In genomic region chrX:35888945-35889799, GRCm38 (mm10) we compare ENCODE assay signal across 8 mouse cellular contexts. TPM values are rescaled to one million over a fixed set of nuclear protein-coding genes. Genes with fewer than 3 reads are reported as not detected.
DNase-seq lines count a peak whose midpoint lies in the region; ATAC-seq and TF ChIP-seq lines count a peak whose summit lies in the region.

No protein-coding gene starts in this region.

- H3K4me1 ChIP-seq in bone marrow, adult 2 months (ENCODE audit: control insufficient read depth, insufficient read depth, low read length): no peaks in the 10 kb centered on the region; the same call in 1 of the 2 replicates
- H3K4me1 ChIP-seq in forebrain, embryonic 10.5 days: peaks cover 17% of the 10 kb centered on the region
- no peaks in the 10 kb centered on the region for H3K4me1 ChIP-seq in hindbrain, embryonic 11.5 days (replicated peaks; ENCODE audit: control insufficient read depth, insufficient read depth, low read length)
- H3K4me1 ChIP-seq in limb, embryonic 10.5 days: no peaks in the 10 kb centered on the region

- H3K36me3 ChIP-seq in forebrain, embryonic 10.5 days (replicated peaks): no peaks in the 10 kb centered on the region
- no peaks in the 10 kb centered on the region for H3K36me3 ChIP-seq in hindbrain, embryonic 11.5 days (ENCODE audit: control insufficient read depth, insufficient read depth, low read length)
- H3K36me3 ChIP-seq in limb, embryonic 10.5 days: no peaks in the 10 kb centered on the region

- peak overlapping the region; percentile 66 for H3K9ac ChIP-seq in hindbrain, embryonic 11.5 days (ENCODE audit: low read depth, low read length)

- peak overlapping the region; percentile 48 for H3K4me2 ChIP-seq in hindbrain, embryonic 11.5 days (replicated peaks; ENCODE audit: low read depth, low read length)

- TF ChIP-seq POLR2A in bone marrow, adult 2 months (IDR thresholded peaks at IDR 0.05; ENCODE audit: borderline replicate concordance, control insufficient read depth, low read depth, low read length): no peak

- H3K27me3 ChIP-seq in forebrain, embryonic 10.5 days (ENCODE audit: poor library complexity, severe bottlenecking): no peaks in the 10 kb centered on the region
- no peaks in the 10 kb centered on the region for H3K27me3 ChIP-seq in hindbrain, embryonic 11.5 days (ENCODE audit: control insufficient read depth, insufficient read depth, low read length)
- H3K27me3 ChIP-seq in limb, embryonic 10.5 days (ENCODE audit: low read depth, poor library complexity, severe bottlenecking): 0 out of 2 replicates have a peak, but pooled peaks cover 9% of the 10 kb centered on the region

- peak overlapping the region; percentile 95 for H3K27ac ChIP-seq in bone marrow, adult 2 months (ENCODE audit: control insufficient read depth, insufficient read depth, low read depth, low read length, poor library complexity)
- peak overlapping the region; percentile 90 for H3K27ac ChIP-seq in forebrain, embryonic 10.5 days
- H3K27ac ChIP-seq in hindbrain, embryonic 11.5 days (ENCODE audit: low read depth, low read length): peak overlapping the region; percentile 75
- peak overlapping the region; percentile 87 for H3K27ac ChIP-seq in limb, embryonic 10.5 days

- peak; percentile 80 for ATAC-seq in hindbrain, embryonic 11.5 days (ENCODE audit: low FRiP score)

- peak overlapping the region; percentile 91 for H3K4me3 ChIP-seq in bone marrow, adult 2 months (replicated peaks; ENCODE audit: control insufficient read depth, low read depth, low read length)
- H3K4me3 ChIP-seq in forebrain, embryonic 10.5 days: peak overlapping the region; percentile 66
- peak overlapping the region; percentile 59 for H3K4me3 ChIP-seq in hindbrain, embryonic 11.5 days (ENCODE audit: low read depth, low read length)
- peak overlapping the region; percentile 63 for H3K4me3 ChIP-seq in limb, embryonic 10.5 days

- no peaks in the 10 kb centered on the region; the same call in 1 of the 2 replicates for H3K9me3 ChIP-seq in forebrain, embryonic 10.5 days
- no peaks in the 10 kb centered on the region for H3K9me3 ChIP-seq in hindbrain, embryonic 11.5 days (ENCODE audit: control insufficient read depth, low read length)
- no peaks in the 10 kb centered on the region for H3K9me3 ChIP-seq in limb, embryonic 10.5 days (replicated peaks)

- 14% methylated on average over 58 of the region's 58 CpGs for WGBS in bone marrow, adult 2 months
- 17% methylated on average over 57 of the region's 58 CpGs for WGBS in forebrain, embryonic 10.5 days
- WGBS in hindbrain, embryonic 11.5 days: 17% methylated on average over 31 of the region's 58 CpGs
- 13% methylated on average over 47 of the region's 58 CpGs for WGBS in limb, embryonic 10.5 days

- DNase-seq in adrenal gland, postnatal 10 days: peak; percentile 11
- DNase-seq in adrenal gland, postnatal 4 days (ENCODE audit: low spot score in 2 of 2): no peak
- DNase-seq in forebrain, embryonic 10.5 days (ENCODE audit: extremely low spot score, low spot score): peak; percentile 17
- peak; percentile 51 for DNase-seq in hindbrain, embryonic 11.5 days (ENCODE audit: low spot score)
- peak; percentile 37 for DNase-seq in limb, embryonic 10.5 days (ENCODE audit: low spot score)
- DNase-seq in mesoderm, embryonic 11.5 days (ENCODE audit: low read depth, low spot score): peak; percentile 26
- DNase-seq in spleen, adult 12 weeks (ENCODE audit: low spot score): peak; percentile 18

- no peak for TF ChIP-seq CTCF in bone marrow, adult 2 months (IDR thresholded peaks at IDR 0.05; ENCODE audit: control insufficient read depth, insufficient read depth, low read length)

RNA-seq across cellular contexts. Expression of gene Dock11, which starts 0.5 kb away (rescaled TPM):
- total RNA-seq in adrenal gland, postnatal 10 days (2021): 10 to 100 TPM in 1 of 2 experiments, 1 to 10 TPM in 1; 8.7 to 11.8 TPM
- 10 to 100 TPM; 16.8 to 17.3 TPM for total RNA-seq in adrenal gland, postnatal 4 days (2021)
- polyA plus RNA-seq in bone marrow, adult 2 months (2011; ENCODE audit: insufficient read depth, insufficient read length, low replicate concordance, missing spikeins): 7.7 and 10.7 TPM in 2 replicates
- polyA plus RNA-seq in forebrain, embryonic 10.5 days (2016; fragmentation: Nextera tagmentation; extraction: Ambion mirVana): 20.1 and 21.4 TPM in 2 replicates
- polyA plus RNA-seq in hindbrain, embryonic 11.5 days (2014; fragmentation: Nextera tagmentation; extraction: Ambion mirVana): 25.5 and 29.3 TPM in 2 replicates
- polyA plus RNA-seq in limb, embryonic 10.5 days (2016; fragmentation: Nextera tagmentation; extraction: Ambion mirVana): 15.2 and 15.5 TPM in 2 replicates

Comparison
In these comparisons a context has a peak if more than half of its experiments do, and no peak if none do; other contexts are left out.
1. DNase-seq: peak in adrenal gland, postnatal 10 days (single experiment), forebrain, embryonic 10.5 days (single experiment), hindbrain, embryonic 11.5 days (single experiment), limb, embryonic 10.5 days (single experiment), mesoderm, embryonic 11.5 days (single experiment) and spleen, adult 12 weeks (single experiment); none in adrenal gland, postnatal 4 days (0 of 2).
2. Peak in every context shown above with its lines, with median percentiles within 50 percentile points of each other: H3K27ac ChIP-seq and H3K4me3 ChIP-seq.